Mouse (Mus musculus) kidney, adult 2 months (tissue): ENCODE measurements around the gene Mall. TPM values are rescaled to one million over a fixed set of nuclear protein-coding genes. Genes with fewer than 3 reads are reported as not detected.

Source experiments
- DNase-seq: peaks from one replicate; pipeline ENCODE4 v3.0.0; 2021
- H3K27ac ChIP-seq: fragments of 200-500 bp; 2 replicates; pipeline ENCODE4 v1.5.1; 2012; ENCODE audit warnings: low read depth, low read length, control low read depth, inconsistent platforms; ENCODE audit not compliant: insufficient read depth
- H3K27me3 ChIP-seq: fragments of 200-500 bp; replicated peaks from 2 replicates; pipeline ENCODE4 v1.6.1; 2012; ENCODE audit warnings: mild to moderate bottlenecking, moderate library complexity, low read length, inconsistent platforms; ENCODE audit not compliant: control insufficient read depth, insufficient read depth
- H3K36me3 ChIP-seq: fragments of 200-500 bp; 2 replicates; pipeline ENCODE4 v1.6.1; 2012; ENCODE audit warnings: mild to moderate bottlenecking, moderate library complexity, low read length, inconsistent platforms; ENCODE audit not compliant: control insufficient read depth, insufficient read depth
- H3K4me1 ChIP-seq: fragments of 200-500 bp; 2 replicates; pipeline ENCODE4 v1.6.1; 2011; ENCODE audit warnings: low read length; ENCODE audit not compliant: control insufficient read depth, insufficient read depth
- H3K4me3 ChIP-seq: fragments of 200-500 bp; 2 replicates; pipeline ENCODE4 v1.5.1; 2011; ENCODE audit warnings: mild to moderate bottlenecking, low read depth, low read length, control low read depth; ENCODE audit not compliant: insufficient read depth
- CTCF ChIP-seq: fragments of 200-500 bp; conservative IDR thresholded peaks from 2 replicates; pipeline ENCODE4 v1.5.1; 2011; ENCODE audit warnings: low read depth, mild to moderate bottlenecking, control low read depth, low read length, moderate library complexity, mixed read lengths; ENCODE audit not compliant: insufficient read depth, insufficient read length
- POLR2A ChIP-seq: fragments of 200-500 bp; IDR thresholded peaks from one replicate; pipeline ENCODE4 v1.6.1; 2011; ENCODE audit warnings: low read depth, low read length, control low read depth
- WGBS: fragments of 180-500 bp; shearing (Covaris S2); methylation state at CpG from one replicate; pipeline ENCODE4 v1.1.7; 2018; 5-methylcytosine and 5-hydroxymethylcytosine counted together
- polyA plus RNA-seq: library from polyadenylated mRNA; depleted of rRNA; stranded (reverse); fragments of >200 nt; gene quantifications from 2 replicates; pipeline ENCODE4 v1.2.3, GENCODE M21; 2012

Gene Mall
- polyA plus RNA-seq, 1 experiment, result 1.3 TPM

- no peaks in the 10 kb centered on the region for H3K4me1 ChIP-seq
- H3K27ac ChIP-seq, result no peak overlapping the region
- TF ChIP-seq CTCF (no peak), POLR2A (no peak)
- 76% methylated on average over 3 of the region's 3 CpGs for WGBS
- no peak for DNase-seq
- H3K4me3 ChIP-seq, result no peak overlapping the region
- H3K36me3 ChIP-seq, result no peaks in the 10 kb centered on the region
- no peaks in the 10 kb centered on the region for H3K27me3 ChIP-seq
Measured at GRCm38 (mm10) chr2:127742637-127743036, 12.9 kb upstream of the Mall start.

- no peaks in the 10 kb centered on the region for H3K27me3 ChIP-seq
- H3K36me3 ChIP-seq, result no peaks in the 10 kb centered on the region
- TF ChIP-seq POLR2A, result no peak
- TF ChIP-seq CTCF, result no peak
- no peak overlapping the region for H3K27ac ChIP-seq
- no peak overlapping the region for H3K4me3 ChIP-seq
- DNase-seq, result no peak
- 78% methylated on average over 9 of the region's 9 CpGs for WGBS
- H3K4me1 ChIP-seq, result no peaks in the 10 kb centered on the region
Measured at GRCm38 (mm10) chr2:127740756-127741519, 11.2 kb upstream of the Mall start.

GRCm38 (mm10) chr2:127737885-127738284, 8.2 kb upstream of the Mall start:
- TF ChIP-seq POLR2A, result no peak
- no peak for TF ChIP-seq CTCF
- Histone ChIP-seq H3K4me1 (no peaks in the 10 kb centered on the region), H3K36me3 (no peaks in the 10 kb centered on the region), H3K27ac (no peak overlapping the region), H3K27me3 (no peaks in the 10 kb centered on the region), H3K4me3 (no peak overlapping the region)
- DNase-seq, result peak; percentile 32
- 67% methylated on average over 3 of the region's 3 CpGs for WGBS

GRCm38 (mm10) chr2:127736631-127737209, 7.0 kb upstream of the Mall start:
- TF ChIP-seq CTCF, result no peak
- no peak for TF ChIP-seq POLR2A
- Histone ChIP-seq H3K36me3 (no peaks in the 10 kb centered on the region), H3K27me3 (no peaks in the 10 kb centered on the region), H3K4me1 (no peaks in the 10 kb centered on the region), H3K27ac (no peak overlapping the region), H3K4me3 (no peak overlapping the region)
- 62% methylated on average over 6 of the region's 6 CpGs for WGBS
- peak; percentile 32 for DNase-seq

- TF ChIP-seq CTCF, result no peak
- TF ChIP-seq POLR2A, result no peak
- WGBS, result 47% methylated on average over 9 of the region's 9 CpGs
- DNase-seq, result peak; percentile 50
- H3K4me1 ChIP-seq, result no peaks in the 10 kb centered on the region
- no peaks in the 10 kb centered on the region for H3K36me3 ChIP-seq
- H3K4me3 ChIP-seq, result no peak overlapping the region
- H3K27ac ChIP-seq, result no peak overlapping the region
- no peaks in the 10 kb centered on the region for H3K27me3 ChIP-seq
Measured at GRCm38 (mm10) chr2:127735512-127736145, 5.9 kb upstream of the Mall start.

- no peaks in the 10 kb centered on the region for H3K27me3 ChIP-seq
- H3K4me3 ChIP-seq, result no peak overlapping the region
- H3K4me1 ChIP-seq, result no peaks in the 10 kb centered on the region
- H3K36me3 ChIP-seq, result no peaks in the 10 kb centered on the region
- DNase-seq, result no peak
- 66% methylated on average over 5 of the region's 5 CpGs for WGBS
- TF ChIP-seq POLR2A (no peak), CTCF (no peak)
- no peak overlapping the region for H3K27ac ChIP-seq
Measured at GRCm38 (mm10) chr2:127734889-127735288, 5.2 kb upstream of the Mall start.
